Mouse (Mus musculus): Measurements from ENCODE around the gene Tent2.
"Not testable (repeated sequence)": the region's sequence is repeated elsewhere in the genome, so short reads cannot be mapped to it uniquely, and the experiment has no call there.

The Tent2 gene

DNA sequence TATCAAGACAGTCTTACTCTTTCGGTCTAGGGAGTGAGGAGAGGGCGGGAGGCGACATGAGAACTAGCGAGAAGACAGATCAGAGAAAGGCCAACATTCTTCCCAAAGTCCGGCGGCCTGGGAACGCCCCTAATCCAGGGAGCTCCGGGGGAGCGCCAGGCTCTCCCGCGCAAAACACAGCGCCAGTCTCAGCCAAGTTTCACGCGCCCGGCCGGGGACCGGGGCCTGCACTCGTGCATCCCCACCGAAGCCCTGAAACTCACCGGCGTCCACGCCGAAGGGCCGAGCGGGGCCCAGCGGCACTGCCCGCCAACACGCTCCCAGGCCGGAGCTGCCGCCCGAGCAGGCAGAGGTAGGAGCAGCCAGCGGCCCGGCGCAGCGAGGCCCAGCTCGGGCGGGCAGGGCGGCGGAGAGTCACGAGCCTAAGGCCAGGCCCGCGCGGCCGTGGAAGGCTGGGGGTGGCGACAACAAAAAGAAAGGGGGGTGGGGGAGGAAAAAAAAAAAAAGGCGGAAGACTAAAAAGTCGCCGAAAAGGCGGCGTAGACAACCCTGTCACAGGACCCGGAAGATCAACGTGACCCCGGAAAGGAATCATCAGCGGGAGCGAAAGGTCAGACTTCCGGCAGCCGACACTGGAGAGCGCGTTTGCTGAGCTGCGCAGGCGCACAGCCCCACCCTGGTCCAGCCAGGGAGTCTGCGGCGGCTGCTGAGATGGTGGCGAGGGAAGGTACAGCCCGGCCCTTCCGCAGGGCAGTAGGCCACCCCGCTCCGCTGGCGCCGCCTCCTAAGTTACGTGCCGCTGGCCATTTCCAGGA lies at the start of gene Tent2:
TSS of gene Tent2 (minus strand) at position 555 of the 815 bp plus-strand sequence.
- peak; percentile 96 to 97 for DNase-seq (ENCODE audit: low spot score in 2 of 2)

GRCm38 (mm10) chr13:93241180-93241579 lies 49.0 kb upstream of the Tent2 start:
- no peak for DNase-seq (ENCODE audit: low spot score in 2 of 2)

- no peak for DNase-seq (ENCODE audit: low spot score in 2 of 2)
Observed at GRCm38 (mm10) chr13:93239561-93239960, 47.4 kb upstream of the Tent2 start.

GRCm38 (mm10) chr13:93239134-93239533 lies 46.9 kb upstream of the Tent2 start:
- DNase-seq (ENCODE audit: low spot score in 2 of 2) = no peak

- no peak for DNase-seq (ENCODE audit: low spot score in 2 of 2)
Observed at GRCm38 (mm10) chr13:93237677-93238398, 45.7 kb upstream of the Tent2 start.

DNA sequence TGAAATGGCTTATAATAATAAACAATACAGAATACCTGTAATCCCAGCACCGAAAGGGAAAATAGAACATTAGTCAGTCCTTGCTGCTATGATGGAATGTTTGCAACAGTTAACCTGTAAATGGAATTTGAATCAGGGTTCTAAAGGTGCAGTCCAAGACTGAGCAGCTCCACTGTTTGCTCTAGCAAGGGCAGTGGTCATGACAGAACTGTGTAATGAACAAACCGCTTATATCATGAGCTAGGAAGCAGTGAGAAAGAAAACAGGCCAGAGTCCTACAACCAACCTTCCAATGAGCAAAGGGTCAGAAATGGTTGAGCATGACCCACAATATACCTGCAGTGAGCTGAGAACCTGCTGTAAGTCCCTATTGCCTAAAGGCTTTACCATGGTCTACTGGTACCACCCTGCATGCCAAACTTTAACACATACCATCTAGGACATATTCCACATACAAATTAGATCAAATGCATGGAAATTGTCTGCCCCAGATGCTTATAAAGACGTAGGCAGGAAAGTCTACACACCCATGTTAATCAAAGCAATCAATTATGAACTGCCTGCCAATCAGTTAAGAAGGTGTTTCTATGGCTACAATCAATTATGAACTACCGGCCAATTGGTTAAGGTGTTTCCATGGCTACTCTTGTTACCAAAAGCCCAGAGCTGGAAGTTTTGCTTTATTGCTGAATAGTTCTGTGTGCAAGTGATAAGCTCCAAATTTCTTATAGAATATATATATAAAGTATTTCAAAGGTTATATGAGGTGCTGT lies 42.3 kb upstream of the Tent2 start:
- no peak for DNase-seq (ENCODE audit: low spot score in 2 of 2)

- DNase-seq (ENCODE audit: low spot score in 2 of 2) = no peak
Observed at GRCm38 (mm10) chr13:93232335-93232734, 40.1 kb upstream of the Tent2 start.

- peak; percentile 49 to 65 for DNase-seq (ENCODE audit: low spot score in 2 of 2)
Observed at GRCm38 (mm10) chr13:93231016-93231415, 38.8 kb upstream of the Tent2 start.

DNA sequence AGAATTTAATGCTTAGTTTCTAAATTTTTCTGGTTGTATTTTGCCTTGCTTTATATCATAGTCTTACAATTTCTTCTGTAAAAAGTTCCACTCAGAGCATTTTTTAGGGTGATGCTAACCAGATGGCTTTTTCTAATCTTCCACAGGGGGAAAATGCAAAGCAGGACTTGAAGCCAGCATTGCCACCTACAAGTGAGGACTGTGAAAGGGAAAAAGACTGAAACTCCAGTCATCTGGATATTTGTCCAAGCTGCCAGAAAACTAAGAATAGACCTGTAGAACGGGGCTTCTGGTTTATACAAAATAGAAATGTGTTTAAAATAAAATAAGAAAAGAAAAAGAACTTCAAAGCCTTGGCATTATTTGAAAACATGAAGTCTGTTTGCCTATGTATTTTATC lies 19.6 kb upstream of the Tent2 start:
- peak; percentile 32 to 54 for DNase-seq (ENCODE audit: low spot score in 2 of 2)

- DNase-seq (ENCODE audit: low spot score in 2 of 2) = no peak
Observed at GRCm38 (mm10) chr13:93192646-93193026, 451 bp upstream of the Tent2 start.

- no peak for DNase-seq (ENCODE audit: low spot score in 2 of 2)
Observed at GRCm38 (mm10) chr13:93189416-93189815, 2.8 kb downstream of the Tent2 start.

DNA sequence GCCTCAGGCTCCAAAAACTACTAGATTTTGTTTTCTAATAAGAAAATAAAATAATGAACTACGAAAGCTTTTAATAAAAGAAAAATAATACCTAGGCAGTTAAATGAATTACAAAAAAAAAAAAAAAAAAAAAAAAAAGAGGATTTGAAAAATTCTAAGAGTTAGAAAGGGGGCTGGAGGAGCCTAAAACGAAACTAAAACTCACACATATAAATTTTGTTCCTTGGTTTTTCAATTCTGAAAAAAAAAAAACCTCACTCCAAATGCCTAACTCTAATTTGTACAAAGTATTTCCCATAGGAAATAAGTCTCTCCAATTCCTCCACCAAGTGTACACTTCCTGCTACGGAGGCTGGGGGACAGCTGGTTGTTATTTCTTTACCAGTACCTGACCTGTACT lies 3.4 kb downstream of the Tent2 start:
- no peak for DNase-seq (ENCODE audit: low spot score in 2 of 2)

DNA sequence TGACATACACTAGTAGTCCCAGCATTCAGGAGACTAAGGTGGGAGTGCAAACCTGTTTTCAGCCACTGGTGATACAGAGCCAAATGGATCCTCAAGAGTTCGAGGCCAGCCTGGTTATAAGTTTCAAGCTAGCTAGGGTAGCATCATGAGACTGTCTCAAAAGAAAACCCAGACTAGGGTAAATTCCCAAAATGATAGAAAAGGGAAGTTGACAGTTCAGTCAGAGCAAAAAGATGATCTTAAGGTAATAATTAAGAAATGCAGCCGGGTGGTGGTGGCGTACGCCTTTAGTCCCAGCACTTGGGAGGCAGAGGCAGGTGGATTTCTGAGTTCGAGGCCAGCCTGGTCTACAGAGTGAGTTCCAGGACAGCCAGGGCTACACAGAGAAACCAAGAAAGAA lies 4.4 kb downstream of the Tent2 start:
- not testable (repeated sequence) for DNase-seq (ENCODE audit: low spot score in 2 of 2)

- no peak for DNase-seq (ENCODE audit: low spot score in 2 of 2)
Observed at GRCm38 (mm10) chr13:93180351-93180750, 11.8 kb downstream of the Tent2 start.

GRCm38 (mm10) chr13:93179522-93179921 lies 12.7 kb downstream of the Tent2 start:
- no peak for DNase-seq (ENCODE audit: low spot score in 2 of 2)

- no peak for DNase-seq (ENCODE audit: low spot score in 2 of 2)
Observed at GRCm38 (mm10) chr13:93177571-93177970, 14.6 kb downstream of the Tent2 start.

DNA sequence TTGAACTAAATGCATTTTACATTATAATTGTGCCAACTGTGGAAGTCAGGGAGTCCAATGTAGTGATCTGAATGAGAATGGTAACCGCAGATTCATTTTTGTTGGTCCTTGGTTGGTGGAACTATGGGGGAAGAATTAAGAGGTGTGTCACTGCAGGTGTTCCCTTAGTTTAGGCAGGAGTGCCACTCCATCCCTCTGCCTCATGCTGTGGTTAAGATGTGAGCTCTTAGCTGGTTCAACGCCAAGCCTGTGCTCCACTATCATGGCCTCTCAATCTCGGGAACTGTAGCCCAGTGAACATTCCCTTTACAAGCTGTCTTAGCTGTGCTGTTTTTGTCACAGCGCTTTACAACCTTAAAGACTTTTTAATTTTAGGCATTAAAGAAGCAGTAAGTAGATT lies 28.9 kb downstream of the Tent2 start:
- no peak for DNase-seq (ENCODE audit: low spot score in 2 of 2)

DNA sequence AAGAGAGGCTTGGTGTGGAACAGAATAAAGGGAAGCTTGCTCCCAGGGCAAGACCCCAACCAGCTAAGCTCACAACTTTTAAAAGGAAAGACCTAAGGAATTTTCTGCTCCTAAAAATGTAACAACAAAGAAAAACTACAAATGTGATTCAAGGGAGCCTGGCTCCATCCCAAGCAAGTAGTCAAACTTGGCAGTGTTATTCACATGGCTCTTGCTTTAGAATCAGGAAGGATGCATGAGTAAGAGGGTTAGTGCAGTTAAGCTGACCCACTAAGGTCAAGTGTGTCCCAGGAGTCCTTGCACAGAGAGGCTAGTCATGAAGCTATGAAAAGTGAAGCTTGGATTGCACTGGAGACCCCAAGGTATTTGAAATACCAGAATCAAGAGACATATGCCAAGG lies 29.7 kb downstream of the Tent2 start:
- no peak for DNase-seq (ENCODE audit: low spot score in 2 of 2)

- DNase-seq (ENCODE audit: low spot score in 2 of 2) = no peak
Observed at GRCm38 (mm10) chr13:93158261-93158660, 33.9 kb downstream of the Tent2 start.

DNA sequence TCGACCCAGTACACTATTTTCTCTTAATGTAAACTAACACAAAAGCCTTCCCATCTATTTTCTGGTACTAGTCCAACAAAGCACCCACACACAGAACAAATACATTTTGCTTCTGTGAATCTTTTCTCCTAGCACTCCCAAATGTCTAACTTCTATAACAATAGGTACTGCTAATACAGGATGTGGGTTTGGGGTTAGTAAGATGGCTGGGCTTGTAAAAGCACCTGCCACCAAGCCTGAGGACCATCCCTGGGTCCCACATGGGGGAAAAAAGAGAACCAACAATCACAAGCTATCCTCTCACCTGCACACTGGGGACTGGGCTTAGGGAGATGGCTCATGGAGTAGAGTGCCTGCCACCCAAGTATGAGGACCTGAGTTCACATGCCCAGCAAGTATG lies 38.9 kb downstream of the Tent2 start:
- DNase-seq (ENCODE audit: low spot score in 2 of 2) = no peak

DNA sequence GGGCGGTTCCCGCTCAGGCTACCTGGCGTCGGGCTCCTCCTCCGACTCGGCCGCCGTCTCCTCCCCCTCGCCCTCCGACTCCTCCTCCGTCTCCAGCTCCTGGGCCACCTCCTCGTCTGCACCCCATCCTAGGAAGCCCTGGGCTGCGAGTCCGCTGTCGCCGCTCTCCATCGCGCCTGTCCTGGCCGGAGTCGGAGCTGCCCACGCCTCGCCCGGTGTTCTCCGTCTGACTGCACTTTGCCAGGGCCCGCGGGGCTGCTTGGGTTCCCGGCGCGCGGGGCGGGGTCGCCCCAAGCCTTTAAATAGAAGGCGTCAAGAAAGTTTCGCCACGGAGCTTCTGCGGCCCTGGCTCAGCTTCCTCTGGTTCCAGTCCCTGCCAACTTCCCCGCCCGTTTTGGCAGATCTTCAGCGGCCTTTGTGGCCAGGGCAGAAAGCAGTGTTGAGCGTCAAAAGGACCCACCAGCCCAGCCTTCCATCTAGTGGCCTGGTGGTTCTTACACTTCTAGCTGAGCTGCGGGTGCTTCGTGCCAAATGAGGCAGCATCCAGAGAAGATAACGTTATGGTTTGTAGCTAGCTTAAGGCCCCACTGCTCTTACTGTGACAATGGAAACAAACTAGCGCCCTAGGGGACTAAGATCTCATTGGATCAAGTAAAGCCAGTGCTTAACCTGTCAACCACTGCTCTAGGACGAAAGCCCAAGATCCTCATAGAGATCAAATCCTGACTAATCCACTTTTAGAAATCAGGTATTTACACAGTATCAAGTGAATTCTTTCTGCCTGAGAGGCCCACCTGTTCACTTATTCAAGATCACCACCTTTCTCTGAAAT lies 47.6 kb downstream of the Tent2 start, which contains the start of gene Cmya5:
TSS of gene Cmya5 (minus strand) at position 389 of the 832 bp plus-strand sequence.
- DNase-seq (ENCODE audit: low spot score in 2 of 2) = peak; percentile 90 to 91
